Mouse (Mus musculus) hindbrain, embryonic 15.5 days (tissue): ENCODE data around the gene Tmem88. TPM values are rescaled to one million over a fixed set of nuclear protein-coding genes. Genes with fewer than 3 reads are reported as not detected.

Source experiments
- ATAC-seq: fragments of 200-750 bp; cut with Nextera tagmentation; 2 replicates; pipeline ENCODE4 v1.8.0; 2017; ENCODE audit warnings: low read depth, moderate number of reproducible peaks, moderate TSS enrichment; ENCODE audit not compliant: low FRiP score
- H3K27ac ChIP-seq: fragments of 300-500 bp; sonication (generic); replicated peaks from 2 replicates; pipeline ENCODE4 v1.5.1; 2015; ENCODE audit warnings: mild to moderate bottlenecking, inconsistent platforms
- H3K27me3 ChIP-seq: fragments of 300-500 bp; sonication (generic); 2 replicates; pipeline ENCODE4 v1.6.1; 2015; ENCODE audit warnings: control low read depth, inconsistent platforms
- H3K36me3 ChIP-seq: fragments of 300-500 bp; sonication (generic); 2 replicates; pipeline ENCODE4 v1.6.1; 2015; ENCODE audit warnings: control low read depth, inconsistent platforms
- H3K4me1 ChIP-seq: fragments of 300-500 bp; sonication (generic); replicated peaks from 2 replicates; pipeline ENCODE4 v1.6.1; 2015; ENCODE audit warnings: control low read depth, inconsistent platforms
- H3K4me2 ChIP-seq: fragments of 300-500 bp; sonication (generic); 2 replicates; pipeline ENCODE4 v1.6.1; 2015; ENCODE audit warnings: moderate library complexity, mild to moderate bottlenecking, inconsistent platforms
- H3K4me3 ChIP-seq: fragments of 300-500 bp; sonication (generic); 2 replicates; pipeline ENCODE4 v1.5.1; 2015; ENCODE audit warnings: mild to moderate bottlenecking, inconsistent platforms
- H3K9ac ChIP-seq: fragments of 300-500 bp; sonication (generic); 2 replicates; pipeline ENCODE4 v1.6.1; 2015; ENCODE audit warnings: inconsistent platforms
- H3K9me3 ChIP-seq: fragments of 300-500 bp; sonication (generic); 2 replicates; pipeline ENCODE4 v1.6.1; 2016; ENCODE audit warnings: control low read depth, inconsistent platforms
- whole genome bisulfite sequencing: fragments of 180-500 bp; shearing (Covaris S2); methylation state at CpG from one replicate; pipeline ENCODE4 v1.1.7; 2015; 5-methylcytosine and 5-hydroxymethylcytosine counted together
- polyA plus RNA-seq: library from polyadenylated mRNA; unstranded; fragments of >200 nt; fragmentation: Nextera tagmentation; extraction: Ambion mirVana; gene quantifications from 2 replicates; pipeline ENCODE4 v1.2.1, GENCODE M21; 2015

Gene Tmem88
- polyA plus RNA-seq, 1 experiment from 2014 or later = 7.2 TPM

GRCm38 (mm10) chr11:69362021-69362420, 36.0 kb downstream of the Tmem88 start:
- Histone ChIP-seq H3K4me1 (peaks cover 30% of the 10 kb centered on the region), H3K9me3 (no peaks in the 10 kb centered on the region), H3K4me2 (no peak overlapping the region), H3K27me3 (no peaks in the 10 kb centered on the region), H3K36me3 (peaks cover 66% of the 10 kb centered on the region), H3K9ac (no peak overlapping the region), H3K4me3 (no peak overlapping the region), H3K27ac (no peak overlapping the region)
- ATAC-seq = no peak
- WGBS = 64% methylated on average over 7 of the region's 7 CpGs

GRCm38 (mm10) chr11:69357690-69358089, 40.3 kb downstream of the Tmem88 start:
- Histone ChIP-seq H3K27ac (no peak overlapping the region), H3K36me3 (peaks cover 97% of the 10 kb centered on the region), H3K27me3 (no peaks in the 10 kb centered on the region), H3K4me2 (no peak overlapping the region), H3K9me3 (no peaks in the 10 kb centered on the region), H3K9ac (no peak overlapping the region), H3K4me3 (no peak overlapping the region), H3K4me1 (0 out of 2 replicates have a peak, but pooled peaks cover 6% of the 10 kb centered on the region)
- WGBS = 95% methylated on average over 12 of the region's 12 CpGs
- no peak for ATAC-seq

- Histone ChIP-seq H3K27me3 (no peaks in the 10 kb centered on the region), H3K9me3 (no peaks in the 10 kb centered on the region), H3K36me3 (peaks cover 99% of the 10 kb centered on the region), H3K4me1 (no peaks in the 10 kb centered on the region), H3K27ac (no peak overlapping the region), H3K9ac (no peak overlapping the region), H3K4me3 (no peak overlapping the region), H3K4me2 (no peak overlapping the region)
- 91% methylated on average over 5 of the region's 5 CpGs for WGBS
- ATAC-seq = no peak
Measured at GRCm38 (mm10) chr11:69356544-69356943, 41.5 kb downstream of the Tmem88 start.

Other genes with a start within 250 kb of the Tmem88 start
- gene Alox12b, start 241.2 kb downstream of the Tmem88 start, polyA plus RNA-seq = 0.35 and 0.72 TPM in 2 replicates
- 0.34 and 0.44 TPM in 2 replicates for gene Alox8, start 200.4 kb downstream of the Tmem88 start, polyA plus RNA-seq
- 0.40 and 0.43 TPM in 2 replicates for gene Gucy2e, start 161.2 kb downstream of the Tmem88 start, polyA plus RNA-seq
- gene Cntrob, start 74.5 kb downstream of the Tmem88 start, polyA plus RNA-seq = 16.2 and 17.3 TPM in 2 replicates
- 183 and 187 TPM in 2 replicates for gene Trappc1, start 74.3 kb downstream of the Tmem88 start, polyA plus RNA-seq
- gene Kcnab3, start 72.0 kb downstream of the Tmem88 start, polyA plus RNA-seq = 4.7 and 5.9 TPM in 2 replicates
- gene Rnf227, start 57.8 kb downstream of the Tmem88 start, polyA plus RNA-seq = 221 and 228 TPM in 2 replicates
- 83.5 and 83.7 TPM in 2 replicates for gene Chd3, start 28.8 kb downstream of the Tmem88 start, polyA plus RNA-seq
- 109 and 121 TPM in 2 replicates for gene Naa38, start 2.7 kb downstream of the Tmem88 start, polyA plus RNA-seq
- 30.6 and 33.5 TPM in 2 replicates for gene Cyb5d1, start 2.6 kb downstream of the Tmem88 start, polyA plus RNA-seq
- 33.7 and 34.9 TPM in 2 replicates for gene Kdm6b, start 15.4 kb upstream of the Tmem88 start, polyA plus RNA-seq
- 3.4 and 4.0 TPM in 2 replicates for gene Dnah2, start 150.9 kb upstream of the Tmem88 start, polyA plus RNA-seq
- gene Efnb3, start 162.0 kb upstream of the Tmem88 start, polyA plus RNA-seq = 134 and 160 TPM in 2 replicates
- gene Wrap53, start 182.0 kb upstream of the Tmem88 start, polyA plus RNA-seq = 19.6 and 20.6 TPM in 2 replicates
- 61.1 and 64.2 TPM in 2 replicates for gene Trp53, start 182.1 kb upstream of the Tmem88 start, polyA plus RNA-seq
- gene Atp1b2, start 207.7 kb upstream of the Tmem88 start, polyA plus RNA-seq = 71.9 and 89.4 TPM in 2 replicates
- gene Shbg, start 219.7 kb upstream of the Tmem88 start, polyA plus RNA-seq = not detected in 2 replicates
- 22.5 and 23.9 TPM in 2 replicates for gene Sat2, start 223.8 kb upstream of the Tmem88 start, polyA plus RNA-seq
- 41.3 and 41.5 TPM in 2 replicates for gene Fxr2, start 234.8 kb upstream of the Tmem88 start, polyA plus RNA-seq